Mouse (Mus musculus) forebrain, embryonic 13.5 days (tissue): ENCODE data around the gene Exd2. TPM values are rescaled to one million over a fixed set of nuclear protein-coding genes. Genes with fewer than 3 reads are reported as not detected.

Experiments used
- ATAC-seq: fragments of 200-750 bp; cut with Nextera tagmentation; 2 replicates; pipeline ENCODE4 v1.8.0; 2017
- H3K27ac ChIP-seq: fragments of 300-500 bp; sonication (generic); 2 replicates; pipeline ENCODE4 v1.5.1; 2015; ENCODE audit warnings: inconsistent platforms, mild to moderate bottlenecking, moderate library complexity
- H3K27me3 ChIP-seq: fragments of 300-500 bp; sonication (generic); 2 replicates; pipeline ENCODE4 v1.6.1; 2015; ENCODE audit warnings: mild to moderate bottlenecking, inconsistent platforms
- H3K36me3 ChIP-seq: fragments of 300-500 bp; sonication (generic); 2 replicates; pipeline ENCODE4 v1.6.1; 2015; ENCODE audit warnings: mild to moderate bottlenecking, inconsistent platforms; ENCODE audit not compliant: poor library complexity, severe bottlenecking
- H3K4me1 ChIP-seq: fragments of 300-500 bp; sonication (generic); 2 replicates; pipeline ENCODE4 v1.6.1; 2015; ENCODE audit warnings: inconsistent platforms
- H3K4me2 ChIP-seq: fragments of 300-500 bp; sonication (generic); 2 replicates; pipeline ENCODE4 v1.6.1; 2015; ENCODE audit warnings: inconsistent platforms, mild to moderate bottlenecking, moderate library complexity
- H3K4me3 ChIP-seq: fragments of 300-500 bp; sonication (generic); 2 replicates; pipeline ENCODE4 v1.5.1; 2015; ENCODE audit warnings: mild to moderate bottlenecking, inconsistent platforms
- H3K9ac ChIP-seq: fragments of 300-500 bp; sonication (generic); 2 replicates; pipeline ENCODE4 v1.6.1; 2015; ENCODE audit warnings: mild to moderate bottlenecking, inconsistent platforms
- H3K9me3 ChIP-seq: fragments of 300-500 bp; sonication (generic); replicated peaks from 2 replicates; pipeline ENCODE4 v1.6.1; 2016; ENCODE audit warnings: inconsistent platforms
- WGBS: fragments of 180-500 bp; shearing (Covaris S2); methylation state at CpG from one replicate; pipeline ENCODE4 v1.1.7; 2015; 5-methylcytosine and 5-hydroxymethylcytosine counted together
- polyA plus RNA-seq: library from polyadenylated mRNA; unstranded; fragments of >200 nt; fragmentation: Nextera tagmentation; extraction: Ambion mirVana; gene quantifications from 2 replicates; pipeline ENCODE4 v1.2.1, GENCODE M21; 2015

The Exd2 gene
- polyA plus RNA-seq, 1 experiment from 2014 or later, result 52.6 TPM

DNA sequence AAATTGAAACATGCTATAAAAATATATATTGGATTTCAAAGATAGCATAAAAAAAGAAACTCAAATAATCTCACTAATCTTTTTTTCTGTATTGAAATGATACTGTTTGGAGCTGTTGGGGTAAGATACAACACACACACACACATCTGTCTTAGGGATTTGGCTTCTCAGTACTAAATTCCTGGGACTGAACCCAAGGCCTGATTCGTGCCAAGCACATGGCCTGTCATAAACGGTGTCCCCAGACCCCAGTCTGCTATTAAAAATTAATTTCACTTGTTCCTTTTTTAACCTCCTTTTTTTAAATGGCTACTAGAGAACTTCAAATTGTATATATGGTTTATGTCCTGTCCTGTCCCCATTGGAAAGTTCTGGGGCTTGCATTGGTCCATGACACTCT is 67.2 kb downstream of the Exd2 start:
- Histone ChIP-seq H3K27me3 (no peaks in the 10 kb centered on the region), H3K9me3 (no peaks in the 10 kb centered on the region), H3K9ac (no peak overlapping the region), H3K36me3 (no peaks in the 10 kb centered on the region), H3K27ac (no peak overlapping the region), H3K4me3 (no peak overlapping the region), H3K4me2 (no peak overlapping the region), H3K4me1 (peaks cover 47% of the 10 kb centered on the region)
- WGBS, result 82% methylated on average over 2 of the region's 2 CpGs
- ATAC-seq, result no peak

DNA sequence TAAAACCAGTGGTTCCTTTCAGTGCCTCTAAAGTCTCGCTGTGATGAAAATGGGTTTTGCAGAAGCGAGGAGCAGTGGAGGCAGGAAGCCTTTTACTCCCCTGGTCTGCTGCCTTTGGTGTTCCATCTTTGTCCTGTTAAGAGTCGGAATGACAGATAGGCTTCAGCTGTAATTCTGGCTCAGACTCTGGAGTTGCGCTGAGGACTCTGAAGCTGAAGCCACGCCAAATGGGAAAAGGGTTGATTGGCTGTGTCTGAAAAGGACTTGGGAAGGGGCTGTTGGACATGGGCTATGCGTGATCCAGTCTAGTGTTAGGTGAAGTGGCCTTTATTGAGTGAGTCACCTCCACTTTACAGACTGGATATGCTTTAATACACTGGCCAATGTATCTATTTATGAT is 67.7 kb downstream of the Exd2 start:
- Histone ChIP-seq H3K27ac (no peak overlapping the region), H3K9me3 (no peaks in the 10 kb centered on the region), H3K36me3 (no peaks in the 10 kb centered on the region), H3K9ac (no peak overlapping the region), H3K27me3 (no peaks in the 10 kb centered on the region), H3K4me2 (no peak overlapping the region), H3K4me1 (peaks cover 41% of the 10 kb centered on the region), H3K4me3 (no peak overlapping the region)
- WGBS, result 77% methylated on average over 6 of the region's 6 CpGs
- no peak for ATAC-seq

DNA sequence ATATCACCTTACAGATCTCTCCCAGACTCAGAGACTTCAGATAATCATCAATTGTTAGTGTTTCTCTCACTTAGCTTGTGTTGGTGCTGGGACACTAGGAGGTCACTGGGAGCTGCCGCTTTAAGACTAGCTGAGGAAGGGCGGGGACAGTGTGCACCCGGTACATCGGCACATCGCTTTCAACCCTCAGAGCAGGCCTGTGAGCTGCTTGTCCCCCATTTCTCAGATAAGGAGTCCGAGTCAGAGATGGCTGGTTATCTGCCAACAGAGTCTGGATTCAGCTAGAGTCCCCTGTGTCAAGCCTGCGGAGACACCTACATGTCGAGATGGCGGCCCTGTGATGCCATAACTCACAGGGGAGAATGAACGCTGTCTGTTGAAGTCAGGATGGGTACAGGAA is 68.7 kb downstream of the Exd2 start:
- Histone ChIP-seq H3K4me3 (no peak overlapping the region), H3K27me3 (no peaks in the 10 kb centered on the region), H3K4me2 (no peak overlapping the region), H3K4me1 (peaks cover 31% of the 10 kb centered on the region), H3K9ac (no peak overlapping the region), H3K27ac (no peak overlapping the region), H3K36me3 (no peaks in the 10 kb centered on the region), H3K9me3 (no peaks in the 10 kb centered on the region)
- ATAC-seq, result no peak
- 87% methylated on average over 10 of the region's 10 CpGs for WGBS

DNA sequence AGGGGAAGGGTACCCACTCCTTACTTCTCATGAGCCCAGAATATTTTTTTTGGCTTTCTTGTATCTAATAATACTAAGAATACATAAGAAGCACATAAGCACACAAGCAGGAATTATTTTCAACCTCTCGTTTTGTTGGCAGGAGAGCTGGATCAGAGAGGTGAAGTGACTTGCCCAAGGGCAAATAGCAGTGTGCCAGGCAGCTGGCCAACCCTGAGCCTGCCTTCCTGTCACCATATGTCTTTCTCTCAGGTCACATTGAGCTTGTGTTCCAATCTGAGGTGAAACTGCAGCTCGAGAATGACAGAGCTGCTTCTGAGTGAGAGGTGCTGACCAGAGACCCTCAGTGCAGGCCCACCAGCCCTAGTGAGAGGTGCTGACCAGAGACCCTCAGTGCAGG is 71.0 kb downstream of the Exd2 start:
- H3K27me3 ChIP-seq, result no peaks in the 10 kb centered on the region
- H3K4me1 ChIP-seq, result peaks cover 8% of the 10 kb centered on the region
- H3K9me3 ChIP-seq, result no peaks in the 10 kb centered on the region
- no peak overlapping the region; the same call in 1 of the 2 replicates for H3K9ac ChIP-seq
- no peak overlapping the region for H3K4me2 ChIP-seq
- H3K4me3 ChIP-seq, result no peak overlapping the region
- WGBS, result 69% methylated on average over 2 of the region's 2 CpGs
- H3K36me3 ChIP-seq, result no peaks in the 10 kb centered on the region
- no peak overlapping the region for H3K27ac ChIP-seq
- ATAC-seq, result no peak

DNA sequence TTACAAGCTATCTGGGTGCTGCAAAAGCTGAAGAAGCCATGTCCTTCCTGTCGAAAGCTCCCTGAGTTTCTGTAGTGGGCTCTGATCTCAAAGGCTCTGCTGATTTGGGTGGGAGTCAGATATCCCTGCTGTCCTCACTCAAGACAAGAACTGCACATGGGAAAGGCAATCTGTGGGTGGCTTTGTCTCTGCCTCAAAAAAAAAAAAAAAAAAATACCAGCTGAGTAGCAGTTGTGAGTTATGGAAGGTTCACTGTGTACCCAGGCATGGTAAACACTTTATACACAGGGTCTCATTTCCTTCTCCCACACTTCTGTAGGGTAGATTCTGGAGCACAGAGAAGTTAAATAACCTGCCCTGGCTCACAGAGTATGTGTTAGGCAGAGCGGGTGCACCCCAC is 74.4 kb downstream of the Exd2 start:
- no peaks in the 10 kb centered on the region for H3K9me3 ChIP-seq
- no peaks in the 10 kb centered on the region for H3K27me3 ChIP-seq
- H3K9ac ChIP-seq, result no peak overlapping the region
- ATAC-seq, result no peak
- no peak overlapping the region for H3K27ac ChIP-seq
- H3K36me3 ChIP-seq, result no peaks in the 10 kb centered on the region
- 89% methylated on average over 2 of the region's 2 CpGs for WGBS
- no peak overlapping the region for H3K4me2 ChIP-seq
- no peak overlapping the region for H3K4me3 ChIP-seq
- 0 out of 2 replicates have a peak, but pooled peaks cover 4% of the 10 kb centered on the region for H3K4me1 ChIP-seq

DNA sequence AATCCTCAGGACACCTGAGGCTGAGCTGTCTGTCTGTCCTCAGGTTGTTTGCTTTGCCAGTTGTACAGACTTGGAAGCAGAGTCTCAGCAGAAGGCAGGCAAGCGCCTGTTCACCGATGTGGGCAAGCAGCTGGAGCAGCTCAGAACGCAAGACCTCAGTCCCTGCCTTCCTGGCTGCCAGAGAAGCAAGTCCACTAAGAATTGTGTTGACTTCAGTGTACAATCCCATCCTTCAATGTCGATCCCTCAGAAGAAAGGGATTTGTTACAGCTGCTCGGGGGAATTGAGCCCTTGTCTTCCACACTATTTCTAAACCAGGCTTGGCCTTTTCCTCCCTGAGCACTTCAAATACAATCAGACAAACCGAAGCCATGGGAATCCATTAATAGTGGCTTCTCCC is 75.4 kb downstream of the Exd2 start:
- no peaks in the 10 kb centered on the region for H3K36me3 ChIP-seq
- no peaks in the 10 kb centered on the region for H3K9me3 ChIP-seq
- H3K27ac ChIP-seq, result no peak overlapping the region
- H3K9ac ChIP-seq, result no peak overlapping the region
- WGBS, result 76% methylated on average over 6 of the region's 6 CpGs
- no peaks in the 10 kb centered on the region for H3K27me3 ChIP-seq
- no peak overlapping the region for H3K4me2 ChIP-seq
- no peak for ATAC-seq
- H3K4me1 ChIP-seq, result 0 out of 2 replicates have a peak, but pooled peaks cover 4% of the 10 kb centered on the region
- no peak overlapping the region for H3K4me3 ChIP-seq

DNA sequence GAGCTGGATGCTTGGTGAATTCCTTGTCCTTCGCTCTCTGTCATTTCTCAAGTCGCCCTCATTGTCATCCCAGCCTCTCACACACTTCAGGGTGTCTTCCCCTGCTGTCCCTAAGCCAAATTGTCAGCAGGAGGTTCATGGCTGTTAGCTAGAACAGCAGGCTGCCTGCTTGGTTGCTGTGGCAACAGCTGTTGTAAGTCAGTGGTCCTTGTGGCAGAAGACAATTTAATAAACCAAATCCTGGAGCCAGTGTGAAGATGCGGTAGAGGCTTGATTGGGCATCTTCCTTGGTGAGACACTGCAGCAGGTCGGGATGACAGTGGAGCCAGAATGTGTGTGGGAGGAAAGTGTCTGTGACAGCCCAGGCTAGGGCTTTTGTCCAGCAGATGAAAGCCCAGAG is 82.4 kb downstream of the Exd2 start:
- 13% methylated on average over 4 of the region's 4 CpGs for WGBS
- Histone ChIP-seq H3K36me3 (no peaks in the 10 kb centered on the region), H3K27me3 (no peaks in the 10 kb centered on the region), H3K27ac (peak overlapping the region; percentile 54), H3K9ac (no peak overlapping the region), H3K4me3 (no peak overlapping the region), H3K9me3 (no peaks in the 10 kb centered on the region), H3K4me1 (peaks cover 13% of the 10 kb centered on the region), H3K4me2 (0 out of 2 replicates have a peak overlapping the region, but pooled peaks have one; percentile 4)
- peak; percentile 62; the same call in 1 of the 2 replicates for ATAC-seq

DNA sequence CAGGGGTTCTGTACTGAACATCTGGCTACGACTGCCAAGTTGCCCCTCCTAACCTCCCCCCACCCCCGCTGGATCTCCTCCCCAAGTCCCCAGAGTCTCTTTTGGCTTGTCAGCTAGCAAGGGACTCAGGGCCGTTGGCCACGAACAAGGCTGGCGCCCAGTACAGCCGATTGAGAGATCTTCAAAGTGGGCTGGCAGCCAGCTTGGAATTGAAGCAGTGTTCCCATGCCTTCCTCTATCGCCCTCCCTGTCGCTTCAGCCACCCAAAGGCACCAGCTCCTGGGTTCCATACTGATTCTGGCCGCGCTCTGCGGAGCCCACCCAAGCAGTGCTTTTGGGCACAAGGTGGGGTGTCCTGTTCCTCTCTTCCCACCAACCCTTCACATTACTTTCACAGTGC is 86.8 kb downstream of the Exd2 start:
- H3K36me3 ChIP-seq, result no peaks in the 10 kb centered on the region
- WGBS, result 75% methylated on average over 11 of the region's 11 CpGs
- H3K27me3 ChIP-seq, result no peaks in the 10 kb centered on the region
- H3K4me1 ChIP-seq, result peaks cover 13% of the 10 kb centered on the region
- H3K4me2 ChIP-seq, result no peak overlapping the region
- no peak; the same call in 1 of the 2 replicates for ATAC-seq
- no peaks in the 10 kb centered on the region for H3K9me3 ChIP-seq
- H3K27ac ChIP-seq, result no peak overlapping the region
- H3K9ac ChIP-seq, result no peak overlapping the region
- H3K4me3 ChIP-seq, result no peak overlapping the region

Other genes with a start within 250 kb of the Exd2 start
- 9.3 and 9.9 TPM in 2 replicates for gene Actn1, start 202.7 kb upstream of the Exd2 start, polyA plus RNA-seq
- 16.1 and 19.5 TPM in 2 replicates for gene Dcaf5, start 26.5 kb upstream of the Exd2 start, polyA plus RNA-seq
- gene Galnt16, start 55.2 kb downstream of the Exd2 start, polyA plus RNA-seq, result 21.7 and 28.6 TPM in 2 replicates
- gene Slc39a9, start 180.8 kb downstream of the Exd2 start, polyA plus RNA-seq, result 20.2 and 23.8 TPM in 2 replicates
- gene Erh, start 181.2 kb downstream of the Exd2 start, polyA plus RNA-seq, result 434 and 477 TPM in 2 replicates
- 0.43 and 0.74 TPM in 2 replicates for gene Plekhd1, start 229.5 kb downstream of the Exd2 start, polyA plus RNA-seq